Mouse (Mus musculus) heart, embryonic 12.5 days (tissue): Measurements from ENCODE around the gene Trir. TPM values are rescaled to one million over a fixed set of nuclear protein-coding genes. Genes with fewer than 3 reads are reported as not detected.

ENCODE experiments used
- ATAC-seq: fragments of 200-750 bp; cut with Nextera tagmentation; 2 replicates; pipeline ENCODE4 v1.8.0; 2017; ENCODE audit warnings: moderate TSS enrichment, moderate library complexity; ENCODE audit not compliant: insufficient number of reproducible peaks, low FRiP score
- H3K27ac ChIP-seq: fragments of 300-500 bp; sonication (generic); 2 replicates; pipeline ENCODE4 v1.5.1; 2016; ENCODE audit warnings: mild to moderate bottlenecking, moderate library complexity; ENCODE audit not compliant: poor library complexity, severe bottlenecking
- H3K27me3 ChIP-seq: fragments of 300-500 bp; sonication (generic); replicated peaks from 2 replicates; pipeline ENCODE4 v1.6.1; 2016; ENCODE audit warnings: mild to moderate bottlenecking, moderate library complexity
- H3K36me3 ChIP-seq: fragments of 300-500 bp; sonication (generic); 2 replicates; pipeline ENCODE4 v1.6.1; 2016; ENCODE audit warnings: mild to moderate bottlenecking, moderate library complexity
- H3K4me1 ChIP-seq: fragments of 300-500 bp; sonication (generic); replicated peaks from 2 replicates; pipeline ENCODE4 v1.6.1; 2016; ENCODE audit warnings: mild to moderate bottlenecking
- H3K4me2 ChIP-seq: fragments of 300-500 bp; sonication (generic); 2 replicates; pipeline ENCODE4 v1.6.1; 2016; ENCODE audit warnings: mild to moderate bottlenecking, moderate library complexity
- H3K4me3 ChIP-seq: fragments of 300-500 bp; sonication (generic); 2 replicates; pipeline ENCODE4 v1.5.1; 2016; ENCODE audit warnings: mild to moderate bottlenecking
- H3K9ac ChIP-seq: fragments of 300-500 bp; sonication (generic); 2 replicates; pipeline ENCODE4 v1.6.1; 2016; ENCODE audit warnings: mild to moderate bottlenecking, moderate library complexity
- H3K9me3 ChIP-seq: fragments of 300-500 bp; sonication (generic); replicated peaks from 2 replicates; pipeline ENCODE4 v1.6.1; 2016; ENCODE audit warnings: mild to moderate bottlenecking, moderate library complexity
- WGBS: fragments of 180-500 bp; shearing (Covaris S2); methylation state at CpG from one replicate; pipeline ENCODE4 v1.1.7; 2016; 5-methylcytosine and 5-hydroxymethylcytosine counted together
- polyA plus RNA-seq: library from polyadenylated mRNA; unstranded; fragments of >200 nt; fragmentation: Nextera tagmentation; extraction: Ambion mirVana; gene quantifications from 2 replicates; pipeline ENCODE4 v1.2.1, GENCODE M21; 2016

Trir gene
- polyA plus RNA-seq, 1 experiment from 2014 or later, result 102 TPM

- Histone ChIP-seq H3K4me2 (peak overlapping the region; percentile 16; the same call in 1 of the 2 replicates), H3K9ac (no peak overlapping the region; the same call in 1 of the 2 replicates), H3K27ac (no peak overlapping the region), H3K27me3 (peaks cover 39% of the 10 kb centered on the region), H3K9me3 (no peaks in the 10 kb centered on the region), H3K4me1 (peaks cover 12% of the 10 kb centered on the region), H3K36me3 (no peaks in the 10 kb centered on the region), H3K4me3 (no peak overlapping the region)
- no peak for ATAC-seq
- WGBS, result 33% methylated on average over 25 of the region's 25 CpGs
These were observed 30.9 kb upstream of the Trir start for GRCm38 (mm10) chr8:84995680-84996079.

GRCm38 (mm10) chr8:84996978-84997377 lies 29.6 kb upstream of the Trir start:
- Histone ChIP-seq H3K27me3 (peaks cover 39% of the 10 kb centered on the region), H3K4me3 (no peak overlapping the region), H3K9me3 (no peaks in the 10 kb centered on the region), H3K4me1 (peaks cover 6% of the 10 kb centered on the region; the same call in 1 of the 2 replicates), H3K36me3 (0 out of 2 replicates have a peak, but pooled peaks cover 3% of the 10 kb centered on the region), H3K27ac (no peak overlapping the region), H3K4me2 (no peak overlapping the region), H3K9ac (no peak overlapping the region)
- 78% methylated on average over 5 of the region's 5 CpGs for WGBS
- no peak for ATAC-seq

- peak overlapping the region; percentile 52 for H3K4me2 ChIP-seq
- H3K27me3 ChIP-seq, result peaks cover 44% of the 10 kb centered on the region
- H3K9ac ChIP-seq, result peak overlapping the region; percentile 54; the same call in 1 of the 2 replicates
- no peak overlapping the region for H3K4me3 ChIP-seq
- H3K9me3 ChIP-seq, result no peaks in the 10 kb centered on the region
- 0 out of 2 replicates have a peak, but pooled peaks cover 3% of the 10 kb centered on the region for H3K36me3 ChIP-seq
- 6% methylated on average over 19 of the region's 19 CpGs for WGBS
- peaks cover 6% of the 10 kb centered on the region; the same call in 1 of the 2 replicates for H3K4me1 ChIP-seq
- peak; percentile 56; the same call in 1 of the 2 replicates for ATAC-seq
- no peak overlapping the region for H3K27ac ChIP-seq
These were observed 28.9 kb upstream of the Trir start for GRCm38 (mm10) chr8:84997649-84998295.

GRCm38 (mm10) chr8:85007686-85008085 lies 18.9 kb upstream of the Trir start:
- Histone ChIP-seq H3K27me3 (peaks cover 72% of the 10 kb centered on the region), H3K4me1 (no peaks in the 10 kb centered on the region; the same call in 1 of the 2 replicates), H3K36me3 (no peaks in the 10 kb centered on the region), H3K9me3 (no peaks in the 10 kb centered on the region), H3K9ac (no peak overlapping the region), H3K4me3 (no peak overlapping the region), H3K27ac (no peak overlapping the region), H3K4me2 (0 out of 2 replicates have a peak overlapping the region, but pooled peaks have one; percentile 7)
- ATAC-seq, result no peak
- 13% methylated on average over 25 of the region's 25 CpGs for WGBS

- Histone ChIP-seq H3K4me3 (no peak overlapping the region), H3K9ac (no peak overlapping the region), H3K4me2 (no peak overlapping the region), H3K36me3 (no peaks in the 10 kb centered on the region), H3K27ac (no peak overlapping the region), H3K27me3 (peaks cover 84% of the 10 kb centered on the region), H3K4me1 (peaks cover 4% of the 10 kb centered on the region; the same call in 1 of the 2 replicates), H3K9me3 (no peaks in the 10 kb centered on the region)
- no peak for ATAC-seq
- 14% methylated on average over 28 of the region's 28 CpGs for WGBS
These were observed 15.4 kb upstream of the Trir start for GRCm38 (mm10) chr8:85011242-85011641.

GRCm38 (mm10) chr8:85013230-85013840 lies 13.3 kb upstream of the Trir start:
- Histone ChIP-seq H3K4me2 (peak overlapping the region; percentile 66), H3K36me3 (peaks cover 9% of the 10 kb centered on the region), H3K27me3 (peaks cover 65% of the 10 kb centered on the region), H3K27ac (no peak overlapping the region), H3K9me3 (no peaks in the 10 kb centered on the region), H3K9ac (peak overlapping the region; percentile 60), H3K4me1 (0 out of 2 replicates have a peak, but pooled peaks cover 4% of the 10 kb centered on the region), H3K4me3 (peak overlapping the region; percentile 34)
- WGBS, result 4% methylated on average over 25 of the region's 26 CpGs
- ATAC-seq, result no peak

- H3K36me3 ChIP-seq, result peaks cover 20% of the 10 kb centered on the region
- H3K9ac ChIP-seq, result peak within 1 kb of the TSS; percentile 60
- no peak for ATAC-seq
- H3K4me2 ChIP-seq, result peak within 1 kb of the TSS; percentile 66
- WGBS, result 45% methylated on average over 2 of the region's 2 CpGs
- no peaks in the 10 kb centered on the region for H3K9me3 ChIP-seq
- no peak within 1 kb of the TSS for H3K27ac ChIP-seq
- H3K4me1 ChIP-seq, result 0 out of 2 replicates have a peak, but pooled peaks cover 4% of the 10 kb centered on the region
- H3K4me3 ChIP-seq, result peak within 1 kb of the TSS; percentile 34
- peaks cover 54% of the 10 kb centered on the region for H3K27me3 ChIP-seq
These were observed 12.2 kb upstream of the Trir start, which contains the start of gene Best2 for GRCm38 (mm10) chr8:85014431-85014830. Gene Best2, minus strand, starts transcription at chr8:85014531.

GRCm38 (mm10) chr8:85016724-85017123 lies 9.9 kb upstream of the Trir start:
- H3K27me3 ChIP-seq, result peaks cover 37% of the 10 kb centered on the region
- H3K4me2 ChIP-seq, result no peak overlapping the region
- H3K27ac ChIP-seq, result no peak overlapping the region
- no peaks in the 10 kb centered on the region for H3K9me3 ChIP-seq
- no peak for ATAC-seq
- 0 out of 2 replicates have a peak, but pooled peaks cover 4% of the 10 kb centered on the region for H3K4me1 ChIP-seq
- 68% methylated on average over 10 of the region's 10 CpGs for WGBS
- peaks cover 43% of the 10 kb centered on the region for H3K36me3 ChIP-seq
- no peak overlapping the region for H3K9ac ChIP-seq
- H3K4me3 ChIP-seq, result no peak overlapping the region

- Histone ChIP-seq H3K9ac (no peak overlapping the region), H3K4me1 (0 out of 2 replicates have a peak, but pooled peaks cover 4% of the 10 kb centered on the region), H3K27ac (no peak overlapping the region), H3K27me3 (peaks cover 32% of the 10 kb centered on the region), H3K36me3 (peaks cover 48% of the 10 kb centered on the region), H3K9me3 (no peaks in the 10 kb centered on the region), H3K4me3 (no peak overlapping the region), H3K4me2 (no peak overlapping the region)
- 50% methylated on average over 5 of the region's 5 CpGs for WGBS
- ATAC-seq, result no peak
These were observed 9.4 kb upstream of the Trir start for GRCm38 (mm10) chr8:85017209-85017608.

- Histone ChIP-seq H3K9me3 (no peaks in the 10 kb centered on the region), H3K4me1 (peaks cover 18% of the 10 kb centered on the region), H3K36me3 (peaks cover 67% of the 10 kb centered on the region), H3K4me3 (no peak overlapping the region), H3K27me3 (no peaks in the 10 kb centered on the region), H3K9ac (no peak overlapping the region), H3K27ac (no peak overlapping the region), H3K4me2 (no peak overlapping the region)
- ATAC-seq, result no peak
- 97% methylated on average over 3 of the region's 3 CpGs for WGBS
These were observed 5.0 kb upstream of the Trir start for GRCm38 (mm10) chr8:85021514-85022055.

- WGBS, result 85% methylated on average over 3 of the region's 3 CpGs
These were observed 2.8 kb upstream of the Trir start for GRCm38 (mm10) chr8:85023846-85024245.

More at GRCm38 (mm10) chr8:85023846-85024245, 2.8 kb upstream of the Trir start:
- Histone ChIP-seq H3K9ac (no peak overlapping the region), H3K9me3 (no peaks in the 10 kb centered on the region), H3K4me1 (peaks cover 29% of the 10 kb centered on the region), H3K27ac (no peak overlapping the region), H3K4me3 (peak overlapping the region; percentile 97), H3K36me3 (peaks cover 52% of the 10 kb centered on the region), H3K27me3 (no peaks in the 10 kb centered on the region), H3K4me2 (peak overlapping the region; percentile 98)
- ATAC-seq, result no peak
